Mouse (Mus musculus): ENCODE results near the gene Dnajc17.

GRCm38 (mm10) chr2:119156681-119157572 is 51.7 kb downstream of the Dnajc17 start, which contains the start of gene Rmdn3:
- TF ChIP-seq CHD2 (IDR thresholded peaks at IDR 0.05; ENCODE audit: low read depth, low read length) (no peak), ZC3H11A (IDR thresholded peaks at IDR 0.05; ENCODE audit: borderline replicate concordance, low read depth, low read length) (no peak; the same call in 1 of the 2 replicates), HCFC1 (IDR thresholded peaks at IDR 0.05; ENCODE audit: borderline replicate concordance, insufficient read depth, low read length) (peak; percentile 84), MAFK (IDR thresholded peaks at IDR 0.05; ENCODE audit: insufficient read depth, low read depth, low read length) (no peak), ZNF384 (IDR thresholded peaks at IDR 0.05; ENCODE audit: low read depth, low read length) (no peak)

All from ES-E14 (cell line).